Mouse (Mus musculus): Measurements from ENCODE around the gene P3h4. TPM values are rescaled to one million over a fixed set of nuclear protein-coding genes. Genes with fewer than 3 reads are reported as not detected.

The P3h4 gene
- polyA plus RNA-seq, 1 experiment from 2014 or later, result 4.6 TPM

DNA sequence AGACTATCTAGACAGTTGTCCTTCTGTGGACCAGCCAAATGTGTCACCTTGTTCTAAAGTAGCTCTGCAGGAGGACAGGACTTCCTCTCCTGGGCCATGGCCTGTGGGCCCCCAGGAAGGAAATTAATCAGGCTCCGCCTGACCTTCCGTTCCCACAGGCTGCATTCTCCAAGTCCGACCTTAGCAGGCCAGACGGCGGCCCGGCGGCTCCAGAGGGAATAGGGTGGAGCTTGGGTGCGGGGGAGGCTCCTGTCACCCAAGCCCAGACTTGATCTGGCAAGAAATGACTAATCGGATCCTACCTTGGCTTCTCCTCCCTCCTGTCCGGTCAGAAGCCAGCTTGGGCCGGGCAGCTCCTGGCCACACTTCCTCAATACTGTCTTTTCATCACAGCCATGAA lies 19.4 kb downstream of the P3h4 start:
- DNase-seq, result peak; percentile 53
- Histone ChIP-seq H3K9ac (replicated peaks) (peak overlapping the region; percentile 49; the same call in 1 of the 2 replicates), H3K27ac (ENCODE audit: low read depth) (peak overlapping the region; percentile 41), H3K36me3 (replicated peaks; ENCODE audit: insufficient read depth, low read length) (no peaks in the 10 kb centered on the region), H3K4me1 (ENCODE audit: insufficient read depth) (peaks cover 48% of the 10 kb centered on the region), H3K4me2 (ENCODE audit: low read depth, low read length) (peak overlapping the region; percentile 66), H3K4me3 (ENCODE audit: low read depth, low read length) (peak overlapping the region; percentile 70), H3K27me3 (ENCODE audit: insufficient read depth, low read length) (no peaks in the 10 kb centered on the region), H3K9me3 (ENCODE audit: low read length) (no peaks in the 10 kb centered on the region)
- 12% methylated on average over 11 of the region's 11 CpGs for WGBS (ENCODE audit: insufficient replicate concordance)
- no peak for ATAC-seq
- TF ChIP-seq CTCF (IDR thresholded peaks at IDR 0.05; ENCODE audit: low read depth), result no peak
- no peak for TF ChIP-seq EP300 (IDR thresholded peaks at IDR 0.05; ENCODE audit: low read depth)

DNA sequence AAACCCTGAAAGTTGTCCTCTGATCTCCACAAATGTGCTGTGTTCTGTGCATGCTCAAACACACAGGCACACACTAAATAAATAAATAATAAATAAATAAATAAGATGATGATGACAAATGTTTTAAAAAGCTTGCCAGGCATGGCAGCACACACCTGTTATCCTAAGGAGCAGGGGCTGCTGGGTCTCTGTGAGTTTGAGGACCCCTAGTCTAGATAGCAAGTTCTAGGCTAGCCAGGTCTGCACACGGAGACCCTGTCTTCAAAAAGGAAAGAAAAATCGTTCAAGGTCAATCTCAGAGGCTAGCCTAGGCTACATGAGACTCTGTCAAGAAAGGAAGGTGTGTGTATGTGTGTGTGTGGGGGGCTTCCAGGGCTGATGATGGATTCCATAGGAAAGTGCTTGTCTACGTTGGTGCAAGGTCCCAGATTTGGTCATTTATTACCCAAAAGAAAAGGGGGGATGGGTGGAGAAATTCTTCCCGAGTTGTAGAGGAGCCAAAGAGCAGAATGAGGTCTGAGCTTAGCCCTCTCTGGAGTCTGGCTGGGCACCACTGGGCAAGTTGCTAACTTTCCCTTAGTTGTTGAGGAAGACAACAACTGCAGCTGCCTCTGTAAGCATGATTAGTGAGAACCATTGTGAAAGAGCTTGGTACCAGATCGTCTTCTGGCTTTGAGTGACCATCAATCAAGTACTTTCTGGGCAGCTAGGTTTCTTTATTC lies 20.1 kb downstream of the P3h4 start:
- H3K4me3 ChIP-seq (ENCODE audit: low read depth, low read length), result 0 out of 2 replicates have a peak overlapping the region, but pooled peaks have one; percentile 70
- peak overlapping the region; percentile 49; the same call in 1 of the 2 replicates for H3K9ac ChIP-seq (replicated peaks)
- ATAC-seq, result no peak
- peak overlapping the region; percentile 41 for H3K27ac ChIP-seq (ENCODE audit: low read depth)
- DNase-seq, result no peak
- TF ChIP-seq CTCF (IDR thresholded peaks at IDR 0.05; ENCODE audit: low read depth) (no peak), EP300 (IDR thresholded peaks at IDR 0.05; ENCODE audit: low read depth) (no peak)
- WGBS (ENCODE audit: insufficient replicate concordance), result 50% methylated on average over 5 of the region's 5 CpGs
- peak overlapping the region; percentile 66 for H3K4me2 ChIP-seq (ENCODE audit: low read depth, low read length)
- H3K9me3 ChIP-seq (ENCODE audit: low read length), result no peaks in the 10 kb centered on the region
- no peaks in the 10 kb centered on the region for H3K36me3 ChIP-seq (replicated peaks; ENCODE audit: insufficient read depth, low read length)
- no peaks in the 10 kb centered on the region for H3K27me3 ChIP-seq (ENCODE audit: insufficient read depth, low read length)
- peaks cover 53% of the 10 kb centered on the region for H3K4me1 ChIP-seq (ENCODE audit: insufficient read depth)

DNA sequence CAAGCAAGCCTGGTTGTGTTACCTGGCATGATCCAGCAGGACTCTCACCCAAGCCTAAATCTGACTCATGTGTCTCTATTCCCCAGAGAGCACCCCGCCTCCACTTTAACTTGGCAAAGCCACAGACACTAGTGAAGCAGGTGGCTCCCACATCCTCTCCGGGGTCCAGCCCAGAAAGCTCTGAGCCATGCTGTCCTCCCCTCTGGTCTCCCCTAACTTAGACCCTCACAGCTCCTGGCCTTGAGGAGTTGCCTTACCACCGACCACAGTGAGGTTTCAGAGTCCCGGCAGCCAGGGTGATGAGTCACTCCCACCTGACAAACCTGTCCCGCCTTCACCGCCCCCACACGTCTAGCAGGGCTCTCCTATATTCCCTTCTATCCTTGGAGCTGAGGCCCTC lies 20.9 kb downstream of the P3h4 start:
- Histone ChIP-seq H3K4me2 (ENCODE audit: low read depth, low read length) (no peak overlapping the region), H3K36me3 (replicated peaks; ENCODE audit: insufficient read depth, low read length) (no peaks in the 10 kb centered on the region), H3K9ac (replicated peaks) (no peak overlapping the region), H3K4me3 (ENCODE audit: low read depth, low read length) (no peak overlapping the region), H3K27ac (ENCODE audit: low read depth) (no peak overlapping the region), H3K9me3 (ENCODE audit: low read length) (no peaks in the 10 kb centered on the region), H3K27me3 (ENCODE audit: insufficient read depth, low read length) (no peaks in the 10 kb centered on the region), H3K4me1 (ENCODE audit: insufficient read depth) (peaks cover 57% of the 10 kb centered on the region)
- DNase-seq, result no peak
- WGBS (ENCODE audit: insufficient replicate concordance), result 43% methylated on average over 7 of the region's 7 CpGs
- TF ChIP-seq EP300 (IDR thresholded peaks at IDR 0.05; ENCODE audit: low read depth) (no peak), CTCF (IDR thresholded peaks at IDR 0.05; ENCODE audit: low read depth) (no peak)
- ATAC-seq, result no peak

DNA sequence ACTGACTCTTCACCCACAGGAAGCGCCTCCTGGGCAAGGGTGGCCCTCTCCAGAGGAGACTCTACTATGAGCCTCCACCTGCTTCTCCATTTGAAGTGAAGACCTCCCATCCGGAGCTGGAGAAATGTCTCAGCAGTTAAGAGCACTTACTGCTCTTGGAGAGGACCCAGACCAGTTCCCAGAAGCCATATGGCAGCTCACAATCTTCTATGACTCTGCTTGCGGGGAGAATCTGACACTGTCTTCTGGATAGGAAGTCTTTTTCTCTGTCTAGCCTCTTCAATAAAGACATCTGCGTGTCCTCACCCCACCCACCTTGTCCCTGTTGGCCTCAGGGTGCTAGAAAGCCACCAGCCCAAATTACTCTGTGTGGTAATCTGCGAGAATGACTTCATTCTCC lies 21.7 kb downstream of the P3h4 start:
- no peaks in the 10 kb centered on the region for H3K9me3 ChIP-seq (ENCODE audit: low read length)
- no peak overlapping the region for H3K9ac ChIP-seq (replicated peaks)
- 70% methylated on average over 5 of the region's 5 CpGs for WGBS (ENCODE audit: insufficient replicate concordance)
- DNase-seq (no peak), ATAC-seq (no peak)
- H3K4me1 ChIP-seq (ENCODE audit: insufficient read depth), result peaks cover 65% of the 10 kb centered on the region
- H3K36me3 ChIP-seq (replicated peaks; ENCODE audit: insufficient read depth, low read length), result no peaks in the 10 kb centered on the region
- H3K27me3 ChIP-seq (ENCODE audit: insufficient read depth, low read length), result no peaks in the 10 kb centered on the region
- H3K4me2 ChIP-seq (ENCODE audit: low read depth, low read length), result no peak overlapping the region
- no peak overlapping the region for H3K4me3 ChIP-seq (ENCODE audit: low read depth, low read length)
- no peak for TF ChIP-seq CTCF (IDR thresholded peaks at IDR 0.05; ENCODE audit: low read depth)
- TF ChIP-seq EP300 (IDR thresholded peaks at IDR 0.05; ENCODE audit: low read depth), result no peak
- H3K27ac ChIP-seq (ENCODE audit: low read depth), result no peak overlapping the region

DNA sequence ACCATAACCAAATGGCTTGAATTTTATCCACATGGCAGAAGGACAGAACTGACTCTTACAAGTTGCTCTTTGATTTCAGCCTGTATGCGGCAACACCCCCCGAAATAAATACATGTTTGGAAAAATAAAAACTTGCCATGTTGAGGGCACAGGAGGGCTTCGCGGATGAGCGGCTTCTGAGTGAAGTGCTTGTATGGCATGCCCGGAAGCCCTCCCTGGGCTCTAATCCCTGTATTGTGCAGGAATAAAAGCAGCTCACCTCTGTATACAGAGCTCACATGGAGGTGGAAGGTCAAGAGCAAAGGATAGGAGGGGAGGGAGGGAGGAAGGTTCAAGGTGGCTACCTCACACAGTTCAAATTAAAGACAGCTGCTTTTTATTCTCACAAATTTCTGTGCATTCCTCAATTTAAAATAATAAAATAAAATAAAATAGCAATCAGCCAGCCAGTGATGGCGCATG lies 22.7 kb downstream of the P3h4 start:
- 84% methylated on average over 7 of the region's 7 CpGs for WGBS (ENCODE audit: insufficient replicate concordance)
- Histone ChIP-seq H3K9me3 (ENCODE audit: low read length) (no peaks in the 10 kb centered on the region), H3K36me3 (replicated peaks; ENCODE audit: insufficient read depth, low read length) (no peaks in the 10 kb centered on the region), H3K27ac (ENCODE audit: low read depth) (0 out of 2 replicates have a peak overlapping the region, but pooled peaks have one; percentile 6), H3K4me1 (ENCODE audit: insufficient read depth) (peaks cover 70% of the 10 kb centered on the region), H3K4me2 (ENCODE audit: low read depth, low read length) (no peak overlapping the region), H3K27me3 (ENCODE audit: insufficient read depth, low read length) (no peaks in the 10 kb centered on the region), H3K9ac (replicated peaks) (no peak overlapping the region), H3K4me3 (ENCODE audit: low read depth, low read length) (no peak overlapping the region)
- no peak for ATAC-seq
- DNase-seq, result no peak
- TF ChIP-seq EP300 (IDR thresholded peaks at IDR 0.05; ENCODE audit: low read depth), result no peak
- no peak for TF ChIP-seq CTCF (IDR thresholded peaks at IDR 0.05; ENCODE audit: low read depth)

DNA sequence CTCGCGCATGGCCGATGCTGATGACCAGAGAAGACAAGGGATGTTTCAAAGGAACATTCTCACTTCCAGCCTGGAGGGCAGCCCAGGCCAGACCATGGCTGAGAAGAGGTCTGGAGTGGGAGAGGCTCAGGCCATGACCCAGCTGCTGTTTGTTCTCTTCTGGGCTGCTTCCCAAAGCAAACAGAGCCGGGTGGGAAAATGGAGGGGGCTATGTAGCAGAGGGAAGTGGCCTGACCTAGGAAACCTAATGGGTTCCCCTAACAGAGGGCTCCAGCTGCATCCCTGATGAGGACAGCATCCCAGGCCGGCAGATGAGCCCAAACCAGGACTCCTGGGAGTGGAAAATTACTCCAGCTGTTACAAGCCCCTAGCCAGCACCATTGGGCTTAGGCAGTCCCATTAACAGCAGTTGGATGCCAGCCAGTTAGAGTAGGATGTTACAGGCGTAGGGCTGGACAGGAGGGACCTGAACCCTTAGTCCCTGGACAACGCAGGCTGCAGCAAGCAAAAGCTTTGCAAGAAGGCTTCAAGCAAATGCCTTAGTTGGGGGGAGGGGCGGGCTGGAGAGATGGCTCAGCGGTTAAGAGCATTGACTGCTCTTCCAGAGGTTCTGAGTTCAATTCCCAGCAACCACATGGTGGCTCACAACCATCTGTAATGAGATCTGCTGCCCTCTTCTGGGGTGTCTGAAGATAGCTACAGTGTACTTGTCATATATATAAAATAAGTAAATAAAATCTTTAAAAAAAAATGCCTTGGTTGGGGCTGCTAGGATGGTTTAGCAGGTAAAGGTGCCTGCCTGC lies 23.4 kb downstream of the P3h4 start:
- Histone ChIP-seq H3K9me3 (ENCODE audit: low read length) (no peaks in the 10 kb centered on the region), H3K9ac (replicated peaks) (no peak overlapping the region), H3K36me3 (replicated peaks; ENCODE audit: insufficient read depth, low read length) (peaks cover 2% of the 10 kb centered on the region; the same call in 1 of the 2 replicates), H3K27me3 (ENCODE audit: insufficient read depth, low read length) (no peaks in the 10 kb centered on the region), H3K4me2 (ENCODE audit: low read depth, low read length) (no peak overlapping the region), H3K4me1 (ENCODE audit: insufficient read depth) (peaks cover 69% of the 10 kb centered on the region), H3K4me3 (ENCODE audit: low read depth, low read length) (no peak overlapping the region), H3K27ac (ENCODE audit: low read depth) (peak overlapping the region; percentile 44; the same call in 1 of the 2 replicates)
- WGBS (ENCODE audit: insufficient replicate concordance), result 42% methylated on average over 9 of the region's 9 CpGs
- ATAC-seq, result peak; percentile 79
- no peak for TF ChIP-seq CTCF (IDR thresholded peaks at IDR 0.05; ENCODE audit: low read depth)
- no peak for TF ChIP-seq EP300 (IDR thresholded peaks at IDR 0.05; ENCODE audit: low read depth)
- peak; percentile 70 for DNase-seq

All from liver, postnatal 0 days (tissue).